Mouse (Mus musculus) bone marrow, adult 2 months (tissue): ENCODE measurements around the gene Piezo1.

ENCODE experiments used
- CTCF ChIP-seq: fragments of 200-500 bp; IDR thresholded peaks from 2 replicates; pipeline ENCODE4 v1.5.1; 2011; ENCODE audit warnings: low read length, control low read depth; ENCODE audit not compliant: control insufficient read depth, insufficient read depth
- POLR2A ChIP-seq: fragments of 200-500 bp; IDR thresholded peaks from 2 replicates; pipeline ENCODE4 v1.6.1; 2011; ENCODE audit warnings: low read depth, mild to moderate bottlenecking, control low read depth, low read length, borderline replicate concordance; ENCODE audit not compliant: control insufficient read depth

- TF ChIP-seq POLR2A (no peak), CTCF (no peak)
These were observed 44.9 kb upstream of the Piezo1 start for GRCm38 (mm10) chr8:122596031-122596430.
